Mouse (Mus musculus) stomach, embryonic 15.5 days (tissue): ENCODE results near the gene Snx15. TPM values are rescaled to one million over a fixed set of nuclear protein-coding genes. Genes with fewer than 3 reads are reported as not detected.
"Not testable (repeated sequence)": the region's sequence is repeated elsewhere in the genome, so short reads cannot be mapped to it uniquely, and the experiment has no call there.

Source experiments
- ATAC-seq: fragments of 200-750 bp; cut with Nextera tagmentation; 2 replicates; pipeline ENCODE4 v1.8.0; 2017; ENCODE audit warnings: low read depth, moderate number of reproducible peaks, moderate TSS enrichment; ENCODE audit not compliant: insufficient read depth, low FRiP score
- H3K27ac ChIP-seq: fragments of 300-500 bp; sonication (generic); 2 replicates; pipeline ENCODE4 v1.5.1; 2015; ENCODE audit warnings: mild to moderate bottlenecking, inconsistent platforms
- H3K27me3 ChIP-seq: fragments of 300-500 bp; sonication (generic); replicated peaks from 2 replicates; pipeline ENCODE4 v1.6.1; 2015; ENCODE audit warnings: inconsistent platforms
- H3K36me3 ChIP-seq: fragments of 300-500 bp; sonication (generic); 2 replicates; pipeline ENCODE4 v1.6.1; 2015; ENCODE audit warnings: inconsistent platforms
- H3K4me1 ChIP-seq: fragments of 300-500 bp; sonication (generic); 2 replicates; pipeline ENCODE4 v1.6.1; 2015; ENCODE audit warnings: inconsistent platforms
- H3K4me2 ChIP-seq: fragments of 300-500 bp; sonication (generic); 2 replicates; pipeline ENCODE4 v1.6.1; 2015; ENCODE audit warnings: mild to moderate bottlenecking, inconsistent platforms
- H3K4me3 ChIP-seq: fragments of 300-500 bp; sonication (generic); replicated peaks from 2 replicates; pipeline ENCODE4 v1.5.1; 2015; ENCODE audit warnings: inconsistent platforms
- H3K9ac ChIP-seq: fragments of 300-500 bp; sonication (generic); 2 replicates; pipeline ENCODE4 v1.6.1; 2015; ENCODE audit warnings: inconsistent platforms
- H3K9me3 ChIP-seq: fragments of 300-500 bp; sonication (generic); 2 replicates; pipeline ENCODE4 v1.6.1; 2016; ENCODE audit warnings: inconsistent platforms
- WGBS: fragments of 180-500 bp; shearing (Covaris S2); methylation state at CpG from one replicate; pipeline ENCODE4 v1.1.7; 2015; 5-methylcytosine and 5-hydroxymethylcytosine counted together
- polyA plus RNA-seq: library from polyadenylated mRNA; unstranded; fragments of >200 nt; fragmentation: Nextera tagmentation; extraction: Ambion mirVana; gene quantifications from 2 replicates; pipeline ENCODE4 v1.2.1, GENCODE M21; 2015

The Snx15 gene
- polyA plus RNA-seq, 1 experiment from 2014 or later: 29.2 TPM

DNA sequence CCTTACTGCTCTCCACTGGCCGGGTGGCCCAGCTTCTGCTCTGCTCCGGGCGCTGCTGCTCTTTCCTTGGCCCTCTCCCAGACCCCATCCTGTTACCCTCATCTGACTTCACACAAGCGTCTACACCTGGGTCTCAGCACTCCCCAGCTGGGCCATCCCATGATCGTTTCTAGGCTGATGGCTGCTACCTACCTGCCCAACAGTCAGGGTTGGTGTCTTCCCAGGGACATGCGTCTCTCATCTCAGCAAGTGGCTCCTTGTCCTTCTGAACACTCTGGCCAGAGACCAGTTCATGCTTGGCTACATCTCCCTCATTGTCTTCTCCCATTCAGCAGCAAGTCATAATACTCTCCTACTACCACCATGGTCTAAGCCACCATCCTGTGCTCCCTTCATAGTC, 11.6 kb upstream of the Snx15 start:
- H3K4me2 ChIP-seq: peak overlapping the region; percentile 88
- no peak for ATAC-seq
- no peaks in the 10 kb centered on the region for H3K9me3 ChIP-seq
- 94% methylated on average over 6 of the region's 6 CpGs for WGBS
- peak overlapping the region; percentile 78 for H3K4me3 ChIP-seq
- H3K36me3 ChIP-seq: peaks cover 5% of the 10 kb centered on the region; the same call in 1 of the 2 replicates
- H3K9ac ChIP-seq: 0 out of 2 replicates have a peak overlapping the region, but pooled peaks have one; percentile 84
- H3K27ac ChIP-seq: peak overlapping the region; percentile 96; the same call in 1 of the 2 replicates
- peaks cover 7% of the 10 kb centered on the region for H3K4me1 ChIP-seq
- H3K27me3 ChIP-seq: no peaks in the 10 kb centered on the region

- Histone ChIP-seq H3K4me1 (peaks cover 7% of the 10 kb centered on the region), H3K36me3 (peaks cover 5% of the 10 kb centered on the region; the same call in 1 of the 2 replicates), H3K4me3 (no peak overlapping the region), H3K27me3 (no peaks in the 10 kb centered on the region), H3K4me2 (no peak overlapping the region), H3K9me3 (no peaks in the 10 kb centered on the region), H3K9ac (no peak overlapping the region), H3K27ac (no peak overlapping the region)
- 82% methylated on average over 3 of the region's 3 CpGs for WGBS
- no peak for ATAC-seq
Measured at GRCm38 (mm10) chr19:6136397-6136796, 8.3 kb upstream of the Snx15 start.

- not testable (repeated sequence) for H3K4me2 ChIP-seq, H3K27ac ChIP-seq, H3K4me3 ChIP-seq, ATAC-seq, H3K36me3 ChIP-seq, H3K9ac ChIP-seq, H3K4me1 ChIP-seq, H3K9me3 ChIP-seq, H3K27me3 ChIP-seq
- WGBS: 52% methylated on average over 1 of the region's 1 CpGs
Measured at GRCm38 (mm10) chr19:6133197-6133596, 5.1 kb upstream of the Snx15 start.

GRCm38 (mm10) chr19:6132171-6132827, 4.2 kb upstream of the Snx15 start:
- Histone ChIP-seq H3K9ac (no peak overlapping the region), H3K4me3 (no peak overlapping the region), H3K9me3 (no peaks in the 10 kb centered on the region), H3K4me1 (no peaks in the 10 kb centered on the region), H3K27ac (no peak overlapping the region), H3K36me3 (peaks cover 5% of the 10 kb centered on the region; the same call in 1 of the 2 replicates), H3K4me2 (no peak overlapping the region), H3K27me3 (no peaks in the 10 kb centered on the region)
- ATAC-seq: peak; percentile 63
- WGBS: 82% methylated on average over 7 of the region's 7 CpGs

- H3K4me1 ChIP-seq, H3K27ac ChIP-seq, H3K4me3 ChIP-seq, H3K36me3 ChIP-seq, H3K9ac ChIP-seq, H3K9me3 ChIP-seq, H3K4me2 ChIP-seq, H3K27me3 ChIP-seq, ATAC-seq: not testable (repeated sequence)
- 66% methylated on average over 7 of the region's 7 CpGs for WGBS
Measured at GRCm38 (mm10) chr19:6130414-6131128, 2.5 kb upstream of the Snx15 start.

DNA sequence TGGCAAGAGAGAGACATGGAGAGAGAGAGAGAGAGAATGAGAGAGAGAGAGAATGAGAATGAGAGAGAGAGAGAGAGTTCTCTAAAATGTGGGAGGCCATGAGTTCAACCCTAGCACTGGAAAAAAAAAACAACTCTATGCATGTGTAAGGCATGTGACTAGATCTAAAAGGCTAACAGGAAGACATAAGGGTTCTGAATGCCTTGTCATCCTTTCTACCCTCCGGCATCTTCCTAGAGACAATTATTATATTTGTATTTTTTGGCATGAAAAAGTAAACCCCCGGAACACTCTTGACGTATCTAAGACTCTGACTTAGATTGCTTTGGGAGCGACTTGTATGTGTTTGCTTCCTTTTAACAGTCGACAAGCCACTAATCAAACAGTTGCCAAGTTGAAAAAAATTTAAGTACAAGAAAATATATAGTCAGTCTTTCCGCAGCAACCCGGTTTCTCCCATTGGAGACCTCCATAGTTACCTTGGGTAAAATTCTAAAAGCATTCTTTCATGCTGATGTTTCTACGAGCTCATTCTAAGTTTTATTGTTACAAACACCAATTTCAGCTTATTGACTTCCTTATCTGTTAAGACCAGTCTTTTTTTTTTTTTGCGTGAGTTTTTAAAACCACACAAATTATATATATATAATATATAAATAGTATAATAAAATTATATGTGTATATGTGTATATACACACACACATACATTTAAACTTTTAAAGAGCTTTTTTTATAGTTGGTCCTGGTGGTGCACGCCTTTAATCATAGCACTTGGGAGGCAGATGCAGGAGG, 1.1 kb downstream of the Snx15 start:
- H3K9me3 ChIP-seq: no peaks in the 10 kb centered on the region
- peak overlapping the region; percentile 95 for H3K27ac ChIP-seq
- H3K36me3 ChIP-seq: no peaks in the 10 kb centered on the region; the same call in 1 of the 2 replicates
- peak overlapping the region; percentile 71 for H3K4me2 ChIP-seq
- peak overlapping the region; percentile 67 for H3K4me3 ChIP-seq
- no peak for ATAC-seq
- no peaks in the 10 kb centered on the region for H3K4me1 ChIP-seq
- H3K27me3 ChIP-seq: no peaks in the 10 kb centered on the region
- 68% methylated on average over 10 of the region's 10 CpGs for WGBS
- no peak overlapping the region for H3K9ac ChIP-seq

- no peaks in the 10 kb centered on the region for H3K4me1 ChIP-seq
- no peak for ATAC-seq
- H3K27me3 ChIP-seq: no peaks in the 10 kb centered on the region
- no peak overlapping the region for H3K4me3 ChIP-seq
- H3K9ac ChIP-seq: no peak overlapping the region
- H3K27ac ChIP-seq: no peak overlapping the region
- no peaks in the 10 kb centered on the region for H3K9me3 ChIP-seq
- H3K4me2 ChIP-seq: no peak overlapping the region
- H3K36me3 ChIP-seq: no peaks in the 10 kb centered on the region; the same call in 1 of the 2 replicates
- 24% methylated on average over 4 of the region's 4 CpGs for WGBS
Measured at GRCm38 (mm10) chr19:6126289-6126688, 1.8 kb downstream of the Snx15 start.

DNA sequence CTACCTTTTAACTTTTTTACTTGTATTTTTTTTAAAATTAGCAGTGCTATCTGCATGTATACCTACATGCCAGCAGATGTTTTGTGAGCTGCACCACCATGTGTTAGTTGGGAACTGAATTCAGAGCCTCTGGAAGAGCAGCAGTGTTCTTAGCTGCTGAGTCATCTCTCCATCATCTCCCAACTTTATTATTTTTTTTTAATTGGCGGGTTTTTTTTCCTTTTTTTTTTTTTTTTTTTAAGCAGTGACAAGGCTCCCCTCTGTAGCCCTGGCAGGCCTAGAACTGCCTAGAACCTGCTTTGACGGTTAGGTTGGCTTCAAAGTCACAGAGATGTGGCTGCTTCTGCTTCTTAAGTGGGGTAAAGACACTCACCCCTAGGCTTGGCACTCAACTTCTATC, 3.2 kb downstream of the Snx15 start:
- no peak overlapping the region for H3K4me3 ChIP-seq
- H3K4me1 ChIP-seq: no peaks in the 10 kb centered on the region
- no peaks in the 10 kb centered on the region for H3K9me3 ChIP-seq
- 72% methylated on average over 2 of the region's 2 CpGs for WGBS
- H3K36me3 ChIP-seq: no peaks in the 10 kb centered on the region; the same call in 1 of the 2 replicates
- H3K9ac ChIP-seq: no peak overlapping the region
- H3K27me3 ChIP-seq: no peaks in the 10 kb centered on the region
- H3K27ac ChIP-seq: no peak overlapping the region
- H3K4me2 ChIP-seq: no peak overlapping the region
- ATAC-seq: no peak

GRCm38 (mm10) chr19:6123330-6123729, 4.8 kb downstream of the Snx15 start:
- H3K36me3 ChIP-seq: no peaks in the 10 kb centered on the region; the same call in 1 of the 2 replicates
- H3K27me3 ChIP-seq: no peaks in the 10 kb centered on the region
- no peak overlapping the region for H3K27ac ChIP-seq
- no peak overlapping the region for H3K4me2 ChIP-seq
- no peak overlapping the region for H3K4me3 ChIP-seq
- ATAC-seq: no peak
- no peak overlapping the region for H3K9ac ChIP-seq
- WGBS: 49% methylated on average over 8 of the region's 8 CpGs
- no peaks in the 10 kb centered on the region for H3K9me3 ChIP-seq
- H3K4me1 ChIP-seq: peaks cover 6% of the 10 kb centered on the region; the same call in 1 of the 2 replicates

GRCm38 (mm10) chr19:6121761-6122160, 6.3 kb downstream of the Snx15 start:
- Histone ChIP-seq H3K27ac (no peak overlapping the region), H3K4me1 (peaks cover 14% of the 10 kb centered on the region), H3K4me3 (no peak overlapping the region), H3K36me3 (no peaks in the 10 kb centered on the region; the same call in 1 of the 2 replicates), H3K4me2 (no peak overlapping the region), H3K27me3 (no peaks in the 10 kb centered on the region), H3K9ac (no peak overlapping the region), H3K9me3 (no peaks in the 10 kb centered on the region)
- WGBS: 31% methylated on average over 19 of the region's 19 CpGs
- ATAC-seq: no peak

GRCm38 (mm10) chr19:6118677-6119185, 9.4 kb downstream of the Snx15 start:
- Histone ChIP-seq H3K4me2 (peak overlapping the region; percentile 80), H3K9me3 (no peaks in the 10 kb centered on the region), H3K4me1 (peaks cover 21% of the 10 kb centered on the region), H3K36me3 (peaks cover 27% of the 10 kb centered on the region), H3K9ac (peak overlapping the region; percentile 27; the same call in 1 of the 2 replicates), H3K27me3 (no peaks in the 10 kb centered on the region), H3K4me3 (peak overlapping the region; percentile 85), H3K27ac (peak overlapping the region; percentile 99)
- 1% methylated on average over 8 of the region's 8 CpGs for WGBS
- ATAC-seq: 0 out of 2 replicates have a peak, but pooled peaks have one; percentile 6
